Mouse (Mus musculus): Measurements from ENCODE around the gene Erlec1. TPM values are rescaled to one million over a fixed set of nuclear protein-coding genes. Genes with fewer than 3 reads are reported as not detected.

Gene Erlec1
- 12.4 and 14.5 TPM in 2 replicates for polyA plus RNA-seq (2012; rRNA removed)

DNA sequence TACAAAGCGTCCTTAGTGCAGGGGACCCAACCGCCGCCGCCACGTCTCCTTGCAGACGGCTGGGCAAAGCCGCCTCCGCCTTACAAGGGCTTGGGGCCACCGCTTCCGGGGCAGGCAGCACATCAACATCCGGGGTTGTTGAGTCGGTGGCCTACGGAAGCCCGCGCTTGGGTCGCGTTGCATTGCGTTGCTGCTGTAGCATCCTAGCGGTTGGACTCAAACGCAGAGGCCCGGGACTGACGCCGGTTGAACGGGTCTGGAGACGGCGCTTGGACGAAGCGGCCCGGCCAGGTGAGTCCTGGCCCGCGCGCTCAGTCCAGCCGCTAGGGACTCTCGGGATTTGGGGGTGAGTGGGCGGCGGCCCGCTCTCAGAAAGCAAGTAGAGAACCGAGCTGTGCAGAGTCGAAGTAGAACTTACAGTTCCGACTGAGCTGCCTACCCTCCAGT lies at the start of gene Erlec1:
Erlec1 (minus strand) TSS at position 57 of the 447 bp plus-strand sequence.
- DNase-seq (ENCODE audit: low read depth, low spot score) = peak; percentile 67
- 0% methylated on average over 40 of the region's 40 CpGs for WGBS

DNA sequence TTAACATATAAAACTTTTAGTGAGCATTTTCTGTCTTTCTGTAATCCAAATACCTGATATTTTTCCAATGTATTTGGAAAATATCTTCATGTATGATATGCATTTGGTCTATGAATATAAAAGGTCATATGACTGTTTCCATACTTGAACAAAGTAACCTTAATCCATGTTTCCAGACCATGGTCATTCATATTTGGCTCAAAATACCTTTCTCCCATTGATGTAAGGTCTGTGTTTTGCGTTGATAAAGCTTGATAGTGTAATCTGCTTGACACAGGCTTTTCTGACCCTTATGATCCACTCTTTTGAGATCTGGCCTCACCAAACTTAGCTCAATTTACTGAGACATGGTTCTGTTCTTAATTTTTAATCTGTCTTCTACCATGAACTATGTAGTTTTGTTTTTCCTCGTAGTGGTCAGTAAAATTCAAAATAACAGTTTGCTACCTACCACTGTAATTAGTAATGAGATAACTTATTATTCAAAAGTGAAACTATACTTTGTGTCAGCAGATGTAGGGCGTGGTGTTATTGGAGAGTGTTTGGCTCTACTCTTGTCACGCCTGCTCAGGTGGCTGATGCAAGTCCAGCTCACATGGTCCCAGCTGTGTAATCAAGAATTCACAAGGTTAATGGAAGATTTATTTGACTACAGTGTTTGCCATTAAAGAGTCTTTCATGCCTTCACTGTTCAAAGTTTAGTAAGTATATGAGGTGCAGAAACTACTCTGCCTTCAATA lies 47.2 kb upstream of the Erlec1 start:
- 52% methylated on average over 4 of the region's 4 CpGs for WGBS
- no peak for DNase-seq (ENCODE audit: low read depth, low spot score)

DNA sequence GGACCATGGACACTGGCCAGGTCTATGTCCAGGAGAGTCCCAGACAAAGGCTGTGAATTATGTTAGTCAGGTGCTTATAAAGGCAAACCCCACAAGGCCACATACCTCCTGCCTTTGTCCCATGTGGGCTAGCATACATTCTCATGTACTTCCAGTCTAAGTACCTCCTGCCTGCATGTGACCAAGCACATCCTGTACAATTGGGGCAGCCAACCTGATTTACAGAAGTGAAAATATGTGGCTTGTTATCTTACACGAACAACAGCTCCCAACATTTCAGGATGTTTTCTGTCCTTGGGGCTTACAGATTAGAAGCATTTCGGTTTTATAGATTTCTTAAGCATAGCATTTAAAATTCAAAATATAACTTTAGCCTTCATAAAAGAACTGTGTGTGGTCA lies 45.9 kb upstream of the Erlec1 start:
- DNase-seq (ENCODE audit: low read depth, low spot score) = no peak
- 80% methylated on average over 2 of the region's 2 CpGs for WGBS

DNA sequence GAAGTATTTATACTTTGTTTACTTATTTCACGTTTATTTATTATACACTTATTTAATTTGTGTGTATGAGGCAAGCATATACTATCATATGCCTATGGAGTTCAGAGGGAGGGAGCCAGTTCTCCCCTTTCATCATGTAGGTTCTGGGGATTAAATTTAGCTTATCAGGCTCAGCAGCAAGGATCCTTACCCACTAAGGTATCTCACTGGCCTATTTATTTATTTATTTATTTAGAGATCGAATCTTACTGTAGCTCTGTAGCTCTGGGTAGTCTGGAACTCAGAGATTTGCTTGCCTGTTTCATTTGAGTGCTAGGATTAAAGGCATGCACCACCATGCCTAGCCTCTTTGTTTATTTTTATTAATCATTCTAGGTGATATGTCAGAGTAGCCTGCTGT lies 44.6 kb upstream of the Erlec1 start:
- DNase-seq (ENCODE audit: low read depth, low spot score) = no peak
- WGBS = 84% methylated on average over 2 of the region's 2 CpGs

DNA sequence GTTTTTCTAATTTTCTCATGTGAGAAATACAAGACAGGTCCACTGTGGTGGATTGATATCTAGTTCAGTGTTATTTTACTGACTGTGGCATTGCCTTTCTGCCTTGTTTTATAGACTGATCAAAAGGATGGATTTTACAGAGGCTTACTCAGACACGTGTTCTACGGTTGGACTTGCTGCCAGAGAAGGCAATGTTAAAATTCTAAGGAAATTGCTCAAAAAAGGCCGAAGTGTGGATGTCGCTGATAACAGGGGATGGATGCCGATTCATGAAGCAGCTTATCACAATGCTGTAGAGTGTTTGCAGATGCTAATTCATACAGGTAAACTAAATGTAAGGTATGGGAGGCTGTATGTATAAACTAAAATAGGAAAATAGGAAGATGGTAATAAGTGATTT lies 44.1 kb upstream of the Erlec1 start:
- no peak for DNase-seq (ENCODE audit: low read depth, low spot score)
- WGBS = 89% methylated on average over 5 of the region's 5 CpGs

DNA sequence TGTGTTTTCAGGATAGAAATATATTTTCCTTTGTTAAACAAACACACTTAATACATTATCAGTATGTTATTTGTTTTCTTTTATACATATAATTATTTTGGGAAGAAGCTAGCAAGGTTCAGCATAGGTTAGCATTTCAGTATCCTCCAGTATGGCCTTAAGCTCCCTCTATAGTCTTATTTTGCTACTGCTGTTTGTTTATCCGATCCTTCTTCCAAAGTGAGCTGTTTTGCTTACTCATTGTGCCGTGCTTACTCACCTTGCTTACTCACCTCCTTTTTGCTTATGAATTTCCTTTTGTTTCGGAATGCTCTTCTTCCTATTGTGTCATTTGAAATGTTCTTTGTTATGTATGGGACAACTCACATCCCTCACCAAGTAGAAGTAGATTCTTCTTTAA lies 42.5 kb upstream of the Erlec1 start:
- no peak for DNase-seq (ENCODE audit: low read depth, low spot score)
- WGBS = 83% methylated on average over 3 of the region's 3 CpGs

DNA sequence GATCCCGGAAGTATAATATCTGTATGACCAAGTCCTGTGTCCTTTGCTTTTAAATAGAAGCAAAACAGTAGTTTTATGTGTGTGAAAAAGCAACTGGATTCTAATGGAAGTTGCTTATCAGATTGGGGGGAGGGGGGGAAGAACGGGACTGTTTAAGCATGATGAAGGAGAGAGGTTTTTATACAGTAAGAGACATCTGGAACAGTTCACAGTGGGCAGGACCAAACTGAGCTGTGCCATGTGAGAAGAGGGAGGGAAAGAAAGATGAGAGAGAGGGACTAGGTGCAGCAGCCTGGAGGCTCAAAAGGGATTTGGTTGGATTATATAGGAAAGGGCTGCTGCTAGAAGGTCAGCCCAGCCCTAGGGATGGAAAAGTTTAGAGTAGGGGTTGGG lies 32.5 kb upstream of the Erlec1 start:
- DNase-seq (ENCODE audit: low read depth, low spot score) = no peak
- WGBS = 0% methylated on average over 2 of the region's 2 CpGs

DNA sequence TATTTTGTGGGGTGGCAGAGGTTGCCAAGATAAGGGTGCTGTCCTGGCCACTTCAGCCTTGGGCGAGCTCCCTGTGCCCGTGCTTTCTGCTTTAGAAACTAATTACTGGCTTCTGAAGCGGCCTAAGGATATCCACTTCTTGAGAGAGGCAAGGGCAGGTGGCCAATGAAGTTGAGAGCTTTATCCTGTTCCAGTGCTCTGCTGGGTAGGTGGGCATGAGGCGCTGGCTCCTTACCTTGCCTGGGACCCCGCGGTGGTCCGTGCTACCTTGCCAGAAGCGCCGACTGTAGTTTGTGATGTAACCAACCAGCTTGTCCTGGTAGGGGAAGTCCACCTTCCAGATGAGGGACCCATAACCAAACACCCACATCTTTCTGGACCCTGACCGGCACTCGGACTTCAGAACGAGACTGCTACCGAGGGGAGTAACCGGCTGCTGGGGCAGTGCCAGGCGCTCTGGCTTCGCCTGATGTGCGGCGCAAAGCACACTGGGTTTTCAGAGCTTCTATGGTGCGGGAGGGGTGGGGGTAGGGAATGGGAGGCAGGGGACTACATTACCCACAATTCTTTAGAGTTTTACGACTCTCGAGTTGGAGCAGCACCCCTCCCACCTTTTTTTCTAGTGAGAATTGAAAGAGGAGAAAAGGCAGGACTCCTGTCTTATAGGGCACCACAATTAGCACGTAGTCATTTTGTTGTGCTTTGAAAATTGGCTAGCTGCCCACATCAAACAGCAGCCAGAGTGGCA lies 31.9 kb upstream of the Erlec1 start, which contains the start of gene Chac2:
Chac2 (minus strand) TSS at position 474 of the 748 bp plus-strand sequence.
- WGBS = under 1% methylated on average over 22 of the region's 22 CpGs
- DNase-seq (ENCODE audit: low read depth, low spot score) = peak; percentile 76

DNA sequence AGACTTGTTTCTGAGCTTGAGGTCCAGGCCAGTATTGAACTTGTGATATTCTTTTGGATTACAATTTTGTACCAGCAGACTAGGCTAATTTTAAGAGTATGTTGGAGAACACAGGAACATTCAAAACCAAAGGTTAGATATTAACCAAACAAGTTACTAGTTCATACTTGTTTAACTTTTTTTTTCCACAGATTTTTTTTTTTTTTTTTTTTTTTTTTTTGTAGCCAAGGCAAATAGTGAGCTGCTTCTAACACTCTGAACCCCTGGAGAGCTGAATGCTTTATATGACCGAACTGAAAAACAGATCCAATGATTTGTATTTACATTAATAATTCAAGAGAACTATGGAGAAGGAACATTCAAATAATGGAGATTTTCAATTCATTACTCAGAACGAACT lies 31.1 kb upstream of the Erlec1 start:
- DNase-seq (ENCODE audit: low read depth, low spot score) = no peak
- WGBS = 31% methylated on average over 2 of the region's 2 CpGs

DNA sequence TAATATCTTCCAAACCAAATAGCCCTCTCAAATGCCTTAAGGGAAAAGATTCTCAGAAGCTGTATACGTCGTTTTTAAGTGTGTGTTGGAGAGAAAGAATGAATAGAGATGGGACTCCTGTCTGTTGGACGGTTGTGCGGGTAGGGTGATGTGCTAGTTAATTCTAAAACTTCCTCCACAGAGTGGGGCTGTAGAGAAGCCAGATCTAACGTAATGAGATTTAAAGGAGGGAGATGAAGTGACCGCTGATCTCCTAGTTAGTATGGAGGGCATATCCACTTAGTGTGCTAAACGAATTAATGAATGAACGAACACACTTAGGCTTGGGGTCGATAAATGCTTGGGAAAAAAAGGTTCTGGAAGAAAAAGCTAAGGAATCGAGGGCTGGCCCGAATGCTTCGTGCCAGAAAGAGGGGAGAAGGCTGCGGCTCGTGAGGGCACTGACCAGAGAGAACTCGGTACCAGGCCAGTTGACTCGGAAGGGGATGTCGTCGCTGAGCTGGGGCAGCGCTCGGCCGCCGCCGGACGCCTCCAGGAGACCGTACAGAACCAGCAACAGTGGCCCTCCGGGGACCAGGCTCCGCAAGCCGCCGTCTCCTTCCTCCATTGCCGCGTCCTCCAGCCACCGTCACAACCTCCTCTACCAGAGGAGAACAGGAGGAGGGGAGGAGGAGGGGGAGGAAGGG lies 523 bp downstream of the Erlec1 start:
- WGBS = under 1% methylated on average over 31 of the region's 32 CpGs
- peak; percentile 21 for DNase-seq (ENCODE audit: low read depth, low spot score)

DNA sequence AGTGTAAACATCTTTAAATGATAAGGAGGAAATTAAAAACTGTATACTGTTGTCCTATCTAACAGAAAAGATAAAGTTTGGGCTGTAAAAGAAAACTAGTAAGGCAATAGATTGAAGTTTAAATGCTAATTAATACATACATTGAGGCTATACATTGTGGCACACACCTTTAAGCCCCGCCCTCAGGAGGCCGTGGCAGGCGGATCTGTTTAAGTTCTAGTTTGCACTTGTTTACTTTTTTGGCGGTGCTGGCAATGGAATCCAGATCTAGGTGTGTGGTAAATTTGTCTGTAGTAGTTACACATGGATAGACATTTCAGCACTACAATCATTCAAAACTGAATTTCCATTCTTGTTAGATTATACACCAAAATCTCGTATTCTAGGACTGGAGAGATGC lies 1.3 kb downstream of the Erlec1 start:
- DNase-seq (ENCODE audit: low read depth, low spot score) = peak; percentile 31
- WGBS = 19% methylated on average over 5 of the region's 5 CpGs

DNA sequence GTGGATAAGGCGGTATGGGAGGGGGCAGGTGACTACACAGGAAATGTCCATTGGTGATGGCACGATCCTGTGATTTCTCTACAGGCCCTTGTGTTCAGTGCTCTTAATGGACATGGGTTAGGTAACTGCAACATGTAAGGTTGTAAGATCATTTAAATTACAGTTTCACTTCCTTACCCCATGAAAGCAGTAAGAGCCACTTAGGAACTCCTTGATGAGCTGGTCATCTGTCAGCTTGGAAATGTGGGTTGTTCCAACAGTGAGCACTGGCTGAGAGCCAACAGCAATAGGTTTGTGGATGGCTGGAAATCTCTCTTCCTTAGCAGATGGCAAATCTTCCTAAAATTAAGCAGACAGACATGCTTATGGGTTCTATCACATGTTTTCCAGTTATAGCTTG lies 10.6 kb downstream of the Erlec1 start:
- 82% methylated on average over 2 of the region's 2 CpGs for WGBS
- DNase-seq (ENCODE audit: low read depth, low spot score) = no peak

DNA sequence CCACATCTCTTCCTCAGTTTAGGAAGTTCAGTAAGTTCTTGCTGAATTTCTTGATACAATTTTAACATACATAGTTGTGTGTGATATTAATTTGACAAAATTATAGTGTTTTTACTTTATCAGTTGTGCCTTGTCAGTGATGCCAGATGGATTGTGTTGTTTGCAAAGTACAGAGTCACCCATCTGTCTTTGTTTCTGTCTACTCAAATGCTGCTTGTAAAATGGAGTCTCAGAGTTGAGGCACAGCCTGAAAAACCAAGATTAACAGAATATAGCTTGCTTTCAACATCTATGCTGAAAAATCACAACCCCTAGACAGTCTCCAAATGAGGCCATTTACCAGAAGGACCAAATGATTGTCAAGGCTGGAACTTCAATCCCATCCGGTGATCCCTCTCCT lies 25.6 kb downstream of the Erlec1 start:
- DNase-seq (ENCODE audit: low read depth, low spot score) = no peak
- WGBS = 95% methylated on average over 1 of the region's 1 CpGs

DNA sequence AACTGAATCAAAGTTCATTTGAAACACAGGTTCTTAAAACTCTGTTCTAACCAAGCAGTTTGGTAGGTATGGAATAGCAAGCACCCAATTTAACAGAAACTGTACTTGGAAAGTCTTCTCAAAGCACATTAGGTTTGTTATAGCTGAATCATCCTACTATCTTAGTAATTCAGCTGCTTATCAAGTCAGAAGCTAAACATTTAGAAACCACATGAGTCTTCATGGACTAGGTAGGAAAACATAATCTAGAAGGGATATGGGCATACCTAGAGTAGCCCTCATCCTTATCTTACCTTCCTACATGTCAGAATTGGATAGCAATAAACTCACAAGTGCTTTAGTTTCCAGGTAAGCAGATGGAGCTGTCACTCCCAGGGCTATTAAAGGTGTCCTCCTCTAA lies 26.1 kb downstream of the Erlec1 start:
- DNase-seq (ENCODE audit: low read depth, low spot score) = no peak

DNA sequence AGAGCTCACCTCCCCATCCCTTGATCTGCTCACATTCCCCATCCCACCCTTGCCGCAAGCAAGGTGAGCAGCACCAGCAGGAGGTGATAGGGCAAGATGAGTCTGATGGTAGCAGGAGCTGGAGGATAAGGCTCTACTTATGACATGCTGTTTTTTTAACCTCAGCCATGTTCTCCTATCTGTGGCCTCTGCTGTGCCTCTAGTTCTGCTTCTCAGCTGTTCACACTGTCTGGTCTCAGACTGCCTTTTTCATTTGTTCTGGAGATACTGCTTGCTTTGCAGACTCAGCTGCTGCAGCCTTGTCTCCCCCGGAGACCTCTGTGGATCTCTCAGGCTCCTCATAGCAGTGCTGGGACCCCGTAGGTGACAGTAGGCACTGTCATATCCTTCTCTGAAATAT lies 30.9 kb downstream of the Erlec1 start:
- 95% methylated on average over 3 of the region's 3 CpGs for WGBS
- DNase-seq (ENCODE audit: low read depth, low spot score) = no peak

DNA sequence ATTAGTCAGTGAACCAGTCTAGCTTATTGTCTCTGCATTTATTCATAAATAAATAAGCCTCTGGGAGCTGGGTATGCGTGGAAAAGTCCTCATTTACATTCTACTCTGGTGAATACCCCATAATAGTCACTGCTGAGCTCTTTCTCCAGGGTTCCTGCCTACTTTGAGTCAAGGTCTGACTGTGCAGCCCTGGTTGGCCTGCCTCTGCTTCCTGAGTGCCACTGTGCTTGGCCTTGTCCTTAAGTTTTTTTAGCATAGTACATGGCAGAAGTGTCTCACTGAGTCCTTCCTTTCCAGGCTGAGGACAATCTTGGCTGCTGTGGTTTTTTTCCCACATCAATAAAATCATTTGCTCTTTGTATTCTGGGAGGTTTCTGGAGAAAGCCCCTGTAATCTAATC lies 33.5 kb downstream of the Erlec1 start:
- 84% methylated on average over 1 of the region's 1 CpGs for WGBS

DNA sequence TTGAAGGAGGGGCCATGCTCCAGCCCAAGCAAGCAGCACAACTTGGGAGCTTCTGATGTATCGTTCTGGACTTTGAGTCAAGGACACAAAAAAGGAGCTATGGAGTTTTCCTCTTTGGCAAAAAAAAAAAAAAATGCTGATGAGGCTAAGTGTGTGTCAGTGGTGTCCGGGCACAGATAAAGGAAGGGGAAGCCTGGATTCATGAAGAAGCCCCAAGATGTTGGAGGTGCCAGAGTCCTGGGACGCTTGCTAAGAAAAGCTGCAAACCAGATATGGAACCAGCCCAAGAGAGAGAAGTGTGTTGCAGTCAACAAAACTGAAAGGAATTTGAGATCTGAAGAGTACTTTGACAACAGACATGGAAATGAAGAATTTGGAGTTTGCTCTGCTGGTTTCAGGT lies 41.8 kb downstream of the Erlec1 start:
- DNase-seq (ENCODE audit: low read depth, low spot score) = no peak
- 89% methylated on average over 3 of the region's 3 CpGs for WGBS

More for the DNA sequence above, 33.5 kb downstream of the Erlec1 start:
- no peak for DNase-seq (ENCODE audit: low read depth, low spot score)

DNA sequence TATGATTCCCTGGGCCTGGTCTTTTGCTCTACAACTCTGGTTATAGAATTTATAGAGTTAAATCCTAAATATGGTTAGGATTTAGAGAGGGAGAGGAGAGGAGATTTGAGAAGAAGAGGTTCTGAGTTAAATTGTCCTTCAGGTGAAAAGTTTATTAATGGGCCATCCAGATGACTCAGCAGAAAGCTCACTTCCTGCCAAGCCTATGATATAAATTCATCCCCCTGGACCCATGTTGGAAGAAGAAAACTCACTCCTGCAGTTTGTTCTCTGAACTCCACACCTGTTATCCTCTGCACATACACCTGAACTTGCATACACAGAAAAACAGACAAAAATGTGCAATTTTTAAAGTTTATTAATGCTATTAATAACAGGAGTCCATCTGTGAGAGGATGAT lies 54.8 kb downstream of the Erlec1 start:
- no peak for DNase-seq (ENCODE audit: low read depth, low spot score)

DNA sequence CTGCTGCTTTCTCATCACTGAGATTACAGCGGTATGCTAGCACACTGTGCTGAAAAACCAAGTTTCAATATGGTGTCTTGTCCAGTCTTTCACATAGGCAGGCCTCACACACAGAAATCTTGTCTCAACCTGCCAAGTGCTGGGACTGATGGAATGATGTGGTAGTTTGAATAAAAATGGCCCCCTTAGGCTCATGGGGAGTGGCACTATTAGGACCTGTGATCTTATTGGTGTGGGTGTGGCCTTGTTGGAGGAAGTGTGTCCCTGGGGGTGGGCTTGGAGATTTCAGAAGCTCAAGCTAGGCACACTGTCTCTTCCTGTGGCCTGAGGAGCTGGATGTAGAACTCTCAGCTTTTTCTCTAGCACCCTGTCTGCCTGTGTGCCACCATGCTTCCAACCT lies 57.9 kb downstream of the Erlec1 start:
- WGBS = 100% methylated on average over 1 of the region's 1 CpGs
- DNase-seq (ENCODE audit: low read depth, low spot score) = no peak

DNA sequence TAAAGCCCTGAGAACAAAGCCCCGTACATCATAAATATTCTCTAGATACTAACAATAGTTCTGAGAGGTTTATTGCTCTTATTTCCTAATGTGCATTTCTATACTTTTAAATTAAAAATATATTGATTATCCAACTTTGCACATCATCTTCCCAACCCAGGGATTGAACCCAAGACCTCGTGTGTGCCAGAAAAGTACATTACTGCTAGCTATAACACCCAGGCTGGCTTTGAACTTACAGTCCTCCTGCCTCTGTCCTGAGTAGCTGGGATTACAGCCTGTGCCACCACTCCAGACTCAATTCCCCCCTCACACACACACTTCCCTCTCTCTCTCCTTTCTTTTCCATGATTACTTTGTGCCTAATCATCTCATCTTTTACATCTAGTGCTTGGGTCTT lies 66.0 kb downstream of the Erlec1 start:
- 83% methylated on average over 2 of the region's 2 CpGs for WGBS
- no peak for DNase-seq (ENCODE audit: low read depth, low spot score)
